In the genomic region with DNA sequence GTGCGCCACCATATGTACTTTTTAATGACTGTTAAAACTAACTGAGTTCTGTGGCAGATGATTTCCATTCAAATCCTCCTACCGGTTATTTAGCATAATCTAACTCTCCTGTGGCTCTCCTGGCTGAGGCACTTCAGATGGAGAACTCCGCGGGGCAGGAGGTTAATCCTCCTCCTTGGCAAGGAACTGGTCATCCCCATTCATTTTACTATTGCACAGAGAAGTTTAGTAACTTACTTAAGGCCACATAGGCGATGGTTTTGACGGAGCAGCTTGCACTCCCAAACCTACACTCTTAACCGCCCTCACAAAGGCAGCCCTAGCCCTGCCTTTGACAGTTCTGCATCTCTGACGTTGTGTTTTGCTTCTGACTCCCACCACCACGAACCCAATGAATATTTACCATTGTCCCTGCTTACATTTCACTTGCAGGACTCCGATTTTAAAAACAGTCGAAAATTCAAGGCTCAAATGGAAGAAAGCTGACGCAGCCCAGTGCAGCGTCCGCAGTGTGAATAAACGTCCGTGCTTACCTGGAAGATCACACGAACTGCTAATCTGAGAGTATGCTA, we compare ENCODE assay signal across 9 mouse cellular contexts. TPM values are rescaled to one million over a fixed set of nuclear protein-coding genes. Genes with fewer than 3 reads are reported as not detected.
DNase-seq lines count a peak whose midpoint lies in the region; ATAC-seq and TF ChIP-seq lines count a peak whose summit lies in the region.
"Had no signal": no experiment of that assay in that cellular context is flagged by ENCODE, and none has a peak within 500 bp of the region (broad histone marks: within the 10 kb centered on the region; RNA-seq: fewer than 3 reads in every experiment).

No protein-coding gene starts in this region.

- H3K9ac ChIP-seq in heart, embryonic 14.5 days (ENCODE audit: low read length): peak overlapping the region; percentile 66
- 0 out of 2 replicates have a peak overlapping the region, but pooled peaks have one; percentile 13 for H3K9ac ChIP-seq in ES-E14 (ENCODE audit: insufficient read depth, low read depth, low read length, poor library complexity, severe bottlenecking)
- H3K9ac ChIP-seq in forebrain, embryonic 14.5 days (ENCODE audit: low read length): peak overlapping the region; percentile 59
- H3K9ac ChIP-seq in liver, embryonic 15.5 days: peak overlapping the region; percentile 6; the same call in 1 of the 2 replicates

- WGBS in heart, embryonic 14.5 days: 11% methylated on average over 17 of the region's 17 CpGs
- 5% methylated on average over 17 of the region's 17 CpGs for WGBS in forebrain, embryonic 14.5 days
- 20% methylated on average over 17 of the region's 17 CpGs for WGBS in liver, embryonic 15.5 days (ENCODE audit: insufficient replicate concordance)

- H3K27ac ChIP-seq in heart, embryonic 14.5 days (replicated peaks in 1 of 2; ENCODE audit: control insufficient read depth in 1 of 2, insufficient read depth in 1 of 2, low read depth in 2 of 2, low read length in 2 of 2): peak overlapping the region; percentile 30 to 53; a peak in 3 of 4 replicates
- no peak overlapping the region for H3K27ac ChIP-seq in ES-E14 (ENCODE audit: insufficient read depth, low read depth, low read length, poor library complexity, severe bottlenecking)
- H3K27ac ChIP-seq in forebrain, embryonic 14.5 days (ENCODE audit: low read depth, low read length): peak overlapping the region; percentile 62
- no peak overlapping the region for H3K27ac ChIP-seq in liver, embryonic 15.5 days (replicated peaks)

- peak overlapping the region; percentile 75 for H3K4me2 ChIP-seq in heart, embryonic 14.5 days (ENCODE audit: low read length)
- H3K4me2 ChIP-seq in forebrain, embryonic 14.5 days (ENCODE audit: low read length): peak overlapping the region; percentile 78
- peak overlapping the region; percentile 65 for H3K4me2 ChIP-seq in liver, embryonic 15.5 days

- H3K4me1 ChIP-seq in heart, embryonic 14.5 days (ENCODE audit: control insufficient read depth in 2 of 2, insufficient read depth in 2 of 2, low read length in 2 of 2): peaks cover 13 to 18% of the 10 kb centered on the region in 2 experiments
- H3K4me1 ChIP-seq in ES-E14 (ENCODE audit: control insufficient read depth in 2 of 2, insufficient read depth in 2 of 2, low read length in 2 of 2, poor library complexity in 1 of 2): peaks cover 3 to 11% of the 10 kb centered on the region in 2 experiments; a peak in 1 of 4 replicates
- peaks cover 10% of the 10 kb centered on the region for H3K4me1 ChIP-seq in forebrain, embryonic 14.5 days (ENCODE audit: control insufficient read depth, insufficient read depth, low read length)
- H3K4me1 ChIP-seq in liver, embryonic 15.5 days (replicated peaks): peaks cover 29% of the 10 kb centered on the region

- H3K27me3 ChIP-seq in heart, embryonic 14.5 days (ENCODE audit: control insufficient read depth, insufficient read depth, low read length): no peaks in the 10 kb centered on the region
- no peaks in the 10 kb centered on the region for H3K27me3 ChIP-seq in forebrain, embryonic 14.5 days (replicated peaks; ENCODE audit: control insufficient read depth, insufficient read depth, low read length)
- peaks cover 23% of the 10 kb centered on the region for H3K27me3 ChIP-seq in liver, embryonic 15.5 days

- H3K36me3 ChIP-seq in heart, embryonic 14.5 days (ENCODE audit: control insufficient read depth, insufficient read depth, low read length): no peaks in the 10 kb centered on the region
- H3K36me3 ChIP-seq in ES-E14 (ENCODE audit: control insufficient read depth, insufficient read depth, low read length, poor library complexity, severe bottlenecking): no peaks in the 10 kb centered on the region
- H3K36me3 ChIP-seq in forebrain, embryonic 14.5 days (ENCODE audit: control insufficient read depth, insufficient read depth, low read length): no peaks in the 10 kb centered on the region
- H3K36me3 ChIP-seq in liver, embryonic 15.5 days (replicated peaks): no peaks in the 10 kb centered on the region
- H3K36me3 ChIP-seq: G1E had no signal

- no peak for ATAC-seq in heart, embryonic 14.5 days (ENCODE audit: insufficient number of reproducible peaks, insufficient read depth, low FRiP score, low read depth)
- ATAC-seq in forebrain, embryonic 14.5 days: no peak
- ATAC-seq in liver, embryonic 15.5 days (ENCODE audit: insufficient read depth): no peak

- peak overlapping the region; percentile 37 to 45 for H3K4me3 ChIP-seq in heart, embryonic 14.5 days (ENCODE audit: control insufficient read depth in 1 of 2, insufficient read depth in 1 of 2, low read depth in 1 of 2, low read length in 2 of 2)
- H3K4me3 ChIP-seq in ES-E14 (ENCODE audit: insufficient read depth in 1 of 2, low read depth in 1 of 2, low read length in 2 of 2, poor library complexity in 1 of 2, severe bottlenecking in 1 of 2): peak overlapping the region; percentile 28 to 48; a peak in 3 of 4 replicates
- H3K4me3 ChIP-seq in forebrain, embryonic 14.5 days (ENCODE audit: low read depth, low read length): peak overlapping the region; percentile 42
- H3K4me3 ChIP-seq in liver, embryonic 15.5 days (replicated peaks): peak overlapping the region; percentile 42

- H3K9me3 ChIP-seq in heart, embryonic 14.5 days (ENCODE audit: control insufficient read depth, low read length): no peaks in the 10 kb centered on the region
- no peaks in the 10 kb centered on the region for H3K9me3 ChIP-seq in ES-E14 (ENCODE audit: control insufficient read depth, insufficient read depth, low read depth, low read length)
- no peaks in the 10 kb centered on the region for H3K9me3 ChIP-seq in forebrain, embryonic 14.5 days (replicated peaks; ENCODE audit: control insufficient read depth, low read length)
- H3K9me3 ChIP-seq in liver, embryonic 15.5 days (replicated peaks): no peaks in the 10 kb centered on the region
- H3K9me3 ChIP-seq: G1E had no signal

- no peak for DNase-seq in heart, adult 8-10 months (ENCODE audit: low spot score)
- DNase-seq in ES-E14 (ENCODE audit: low read depth, low spot score): no peak
- peak; percentile 27 for DNase-seq in forebrain, embryonic 14.5 days (ENCODE audit: low spot score)
- no peak for DNase-seq in ovary, postnatal 36 days (ENCODE audit: low spot score)
- no peak for DNase-seq in spleen, adult 12 weeks (ENCODE audit: low spot score)
- DNase-seq in thymus, postnatal 4 days: no peak

- in situ Hi-C loops in ES-E14 (cut with MboI; ENCODE audit: low sequenced_read_pairs in 2 of 2, unreplicated experiment in 2 of 2): no loop called here

TF ChIP-seq in ES-E14, 5 proteins besides CTCF, POLR2A, EP300 and RAD21:
- TF ChIP-seq MAFK (IDR thresholded peaks at IDR 0.05; ENCODE audit: insufficient read depth, low read depth, low read length) (no peak), CHD2 (IDR thresholded peaks at IDR 0.05; ENCODE audit: low read depth, low read length) (no peak), ZNF384 (IDR thresholded peaks at IDR 0.05; ENCODE audit: low read depth, low read length) (no peak)
TF ChIP-seq in ES-E14: peak in this region for 0.

RNA-seq across cellular contexts. Expression of a gene that starts 3.8 kb away (rescaled TPM):
- polyA plus RNA-seq in heart, embryonic 14.5 days (2014; fragmentation: Nextera tagmentation; extraction: Ambion mirVana): 1,003 and 1,015 TPM in 2 replicates
- 1,000 to 10,000 TPM; 1,293 to 1,379 (median 1,312) TPM for total RNA-seq in heart, adult 8-10 months (2022)
- 133 and 135 TPM in 2 replicates for total RNA-seq in ES-E14 (2012; rRNA removed)
- polyA plus RNA-seq in forebrain, embryonic 14.5 days (2014; fragmentation: Nextera tagmentation; extraction: Ambion mirVana): 508 and 541 TPM in 2 replicates
- 192 and 196 TPM in 2 replicates for polyA plus RNA-seq in liver, embryonic 15.5 days (2015; fragmentation: Nextera tagmentation; extraction: Ambion mirVana)

RNA-seq across cellular contexts. Expression of a gene that starts 29.5 kb away (rescaled TPM):
- 24.7 and 27.2 TPM in 2 replicates for polyA plus RNA-seq in heart, embryonic 14.5 days (2014; fragmentation: Nextera tagmentation; extraction: Ambion mirVana)
- 10 to 100 TPM; 12.3 to 17.2 (median 15.6) TPM for total RNA-seq in heart, adult 8-10 months (2022)
- 31.1 and 48.9 TPM in 2 replicates for total RNA-seq in ES-E14 (2012; rRNA removed)
- 79.9 and 110 TPM in 2 replicates for polyA plus RNA-seq in forebrain, embryonic 14.5 days (2014; fragmentation: Nextera tagmentation; extraction: Ambion mirVana)
- 17.4 and 20.3 TPM in 2 replicates for polyA plus RNA-seq in liver, embryonic 15.5 days (2015; fragmentation: Nextera tagmentation; extraction: Ambion mirVana)

RNA-seq across cellular contexts. Expression of a gene that starts 51.1 kb away (rescaled TPM):
- polyA plus RNA-seq in heart, embryonic 14.5 days (2014; fragmentation: Nextera tagmentation; extraction: Ambion mirVana): 0.89 and 1.2 TPM in 2 replicates
- 1 to 10 TPM in 3 of 4 experiments, under 1 TPM in 1; 0.72 to 1.3 (median 1.2) TPM for total RNA-seq in heart, adult 8-10 months (2022)
- total RNA-seq in ES-E14 (2012; rRNA removed): 0.94 and 1.7 TPM in 2 replicates
- 0.27 and 0.31 TPM in 2 replicates for polyA plus RNA-seq in forebrain, embryonic 14.5 days (2014; fragmentation: Nextera tagmentation; extraction: Ambion mirVana)
- 1.6 and 2.2 TPM in 2 replicates for polyA plus RNA-seq in liver, embryonic 15.5 days (2015; fragmentation: Nextera tagmentation; extraction: Ambion mirVana)

RNA-seq across cellular contexts. Expression of a gene that starts 53.0 kb away (rescaled TPM):
- polyA plus RNA-seq in heart, embryonic 14.5 days (2014; fragmentation: Nextera tagmentation; extraction: Ambion mirVana): 243 and 295 TPM in 2 replicates
- total RNA-seq in heart, adult 8-10 months (2022): 1 to 10 TPM; 1.7 to 2.8 (median 2.2) TPM
- total RNA-seq in ES-E14 (2012; rRNA removed): 1.4 and 1.5 TPM in 2 replicates
- 255 and 287 TPM in 2 replicates for polyA plus RNA-seq in forebrain, embryonic 14.5 days (2014; fragmentation: Nextera tagmentation; extraction: Ambion mirVana)
- polyA plus RNA-seq in liver, embryonic 15.5 days (2015; fragmentation: Nextera tagmentation; extraction: Ambion mirVana): 17.5 and 21.1 TPM in 2 replicates
- total RNA-seq: G1E had no signal
- polyA plus RNA-seq: G1E had no signal

Comparison
In these comparisons a context has a peak if more than half of its experiments do, and no peak if none do; other contexts are left out.
1. H3K27ac ChIP-seq: peak in heart, embryonic 14.5 days (2 of 2) and forebrain, embryonic 14.5 days (single experiment); none in ES-E14 (single experiment) and liver, embryonic 15.5 days (single experiment).
2. H3K9ac ChIP-seq: peak in every context shown above with its lines; median percentile 66 in heart, embryonic 14.5 days; 59 in forebrain, embryonic 14.5 days; 13 in ES-E14; 6 in liver, embryonic 15.5 days.
3. Peak in every context shown above with its lines, with median percentiles within 50 percentile points of each other: H3K4me2 ChIP-seq and H3K4me3 ChIP-seq.